Mouse (Mus musculus): ENCODE data around the gene Tmprss11g.

The Tmprss11g gene

DNA sequence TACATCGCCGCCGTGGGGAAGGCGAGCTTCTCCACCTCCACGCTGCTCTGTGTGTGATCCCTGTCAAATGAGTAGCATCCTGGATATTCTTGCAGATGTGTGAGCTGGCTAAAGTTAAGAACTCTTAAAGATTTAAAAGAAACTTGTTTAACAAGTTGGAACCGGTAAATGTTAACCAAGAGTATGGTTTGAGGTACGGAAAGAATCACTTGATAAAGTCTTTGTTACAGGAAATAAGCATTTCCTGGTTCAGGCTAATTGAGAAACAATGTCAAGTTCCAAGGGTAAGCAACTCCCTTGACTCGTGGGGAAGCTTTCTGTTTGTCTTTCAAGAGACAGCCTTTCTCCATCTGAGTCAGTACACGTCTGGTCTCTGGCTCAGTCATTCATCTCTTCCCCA is at the start of gene Tmprss11g:
Gene Tmprss11g (minus strand): TSS at position 101 of the 400 bp plus-strand sequence.
- DNase-seq (ENCODE audit: low spot score), result no peak

DNA sequence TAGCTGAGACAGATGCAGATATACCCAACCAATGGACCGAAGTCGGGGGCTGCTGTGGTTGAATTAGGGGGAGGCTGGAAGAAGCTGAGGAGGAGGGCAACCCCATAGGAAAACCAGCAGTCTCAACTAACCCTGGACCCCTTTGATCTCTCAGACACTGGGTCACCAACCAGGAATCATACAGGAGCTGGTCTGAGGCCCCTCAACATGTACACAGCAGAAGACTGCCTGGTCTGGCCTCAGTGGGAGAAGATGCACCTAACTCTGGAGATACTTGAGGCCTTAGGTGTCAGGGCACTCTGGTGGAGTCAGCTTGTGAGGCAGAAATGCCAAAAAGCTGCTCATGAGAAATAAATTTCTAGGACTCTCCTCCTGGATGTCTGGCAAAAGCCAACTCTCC is 28.3 kb upstream of the Tmprss11g start:
- no peak for DNase-seq (ENCODE audit: low spot score)

DNA sequence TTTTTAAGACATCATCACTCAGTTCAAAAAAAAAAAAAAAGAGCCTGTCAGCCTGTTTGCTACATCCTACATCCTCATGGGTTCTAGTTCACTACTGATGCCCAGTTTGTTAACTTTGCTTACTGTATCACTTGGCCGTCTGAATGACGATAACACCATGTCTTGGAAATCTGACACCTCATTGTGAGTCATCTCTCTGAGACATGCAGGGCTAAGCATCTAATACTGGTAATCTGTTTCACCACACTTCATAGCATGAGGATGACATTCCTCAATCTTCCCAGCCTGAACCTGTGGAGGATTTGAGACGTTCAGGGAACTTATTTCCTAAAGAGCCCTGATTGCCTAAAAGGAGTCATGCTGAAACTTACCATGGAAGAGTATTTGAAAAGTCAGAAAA is 22.2 kb upstream of the Tmprss11g start:
- DNase-seq (ENCODE audit: low spot score), result no peak

DNA sequence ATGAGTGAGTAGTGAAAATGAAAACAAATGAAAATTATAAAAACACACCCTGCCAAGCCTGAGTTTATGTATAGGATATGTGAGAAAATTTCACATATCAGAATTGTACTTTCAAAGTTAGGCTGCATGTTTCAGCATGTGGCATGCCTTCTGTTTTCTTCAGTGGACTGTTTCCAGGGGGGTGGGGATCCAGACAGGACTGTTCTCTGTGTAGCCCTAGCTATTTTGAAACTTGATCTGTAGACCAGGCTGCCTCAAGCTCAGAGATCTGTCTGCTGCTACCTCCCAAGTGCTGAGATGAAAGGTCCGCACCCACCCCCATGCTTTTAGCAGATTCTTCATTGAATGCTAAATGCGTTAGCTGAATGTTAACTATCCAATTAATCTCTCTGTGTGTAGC is 10.3 kb upstream of the Tmprss11g start:
- no peak for DNase-seq (ENCODE audit: low spot score)

DNA sequence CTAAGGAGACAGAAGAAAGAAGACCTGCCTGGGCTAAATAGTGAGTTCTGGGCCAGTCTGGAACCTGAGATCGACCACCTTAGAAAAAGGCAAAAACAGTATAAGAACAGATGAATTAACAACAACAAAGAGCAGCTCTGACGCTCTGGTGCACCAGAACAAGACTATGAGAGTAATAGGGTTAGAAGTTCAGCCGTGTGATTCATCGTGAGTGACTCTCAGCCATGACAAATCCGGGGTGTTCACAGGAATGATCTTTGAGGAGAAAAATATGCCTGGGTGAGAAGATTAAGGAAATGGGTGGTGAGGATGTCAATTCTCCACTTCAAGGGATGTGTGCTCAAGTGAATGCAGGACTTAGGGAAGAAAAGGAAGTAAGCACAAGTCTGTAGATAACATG is 6.9 kb downstream of the Tmprss11g start:
- DNase-seq (ENCODE audit: low spot score), result no peak

DNA sequence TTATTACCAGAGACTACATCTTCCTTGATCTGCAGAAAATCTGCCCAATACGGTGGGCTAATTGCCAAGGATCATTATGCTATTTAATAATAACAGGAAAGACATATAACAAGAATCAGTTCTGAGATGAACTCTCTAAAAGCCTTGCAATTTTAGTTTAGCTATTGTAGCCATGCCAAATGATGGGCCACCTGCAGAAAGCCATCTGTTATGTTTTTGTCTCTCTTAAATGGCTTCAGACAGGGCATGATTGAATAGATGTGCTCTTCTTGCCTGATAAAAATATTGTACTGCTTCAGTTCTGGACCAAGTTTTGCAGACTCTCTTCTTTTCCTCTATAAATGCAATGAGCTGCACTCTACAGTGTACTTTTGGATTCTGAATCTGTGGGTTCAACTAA is 24.9 kb downstream of the Tmprss11g start:
- DNase-seq (ENCODE audit: low spot score), result no peak

DNA sequence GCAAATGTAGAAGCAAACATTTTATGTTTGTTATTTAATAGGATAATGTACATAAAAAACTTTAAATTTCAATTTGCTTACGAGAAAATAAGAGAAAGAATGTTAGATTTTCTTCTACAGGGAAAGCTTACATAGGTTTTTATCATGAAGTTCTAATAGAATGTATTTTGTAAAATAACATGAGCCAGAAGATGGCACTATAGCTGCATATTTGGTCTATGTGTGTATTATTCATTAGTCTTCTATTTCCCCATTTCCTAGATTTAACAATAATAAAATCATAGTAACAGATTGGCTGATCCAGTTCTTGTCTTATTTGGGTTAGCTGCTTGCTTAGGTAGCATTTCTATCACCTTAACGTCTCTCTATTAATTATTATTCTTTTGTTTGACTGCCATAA is 35.8 kb downstream of the Tmprss11g start:
- DNase-seq (ENCODE audit: low spot score), result no peak

DNA sequence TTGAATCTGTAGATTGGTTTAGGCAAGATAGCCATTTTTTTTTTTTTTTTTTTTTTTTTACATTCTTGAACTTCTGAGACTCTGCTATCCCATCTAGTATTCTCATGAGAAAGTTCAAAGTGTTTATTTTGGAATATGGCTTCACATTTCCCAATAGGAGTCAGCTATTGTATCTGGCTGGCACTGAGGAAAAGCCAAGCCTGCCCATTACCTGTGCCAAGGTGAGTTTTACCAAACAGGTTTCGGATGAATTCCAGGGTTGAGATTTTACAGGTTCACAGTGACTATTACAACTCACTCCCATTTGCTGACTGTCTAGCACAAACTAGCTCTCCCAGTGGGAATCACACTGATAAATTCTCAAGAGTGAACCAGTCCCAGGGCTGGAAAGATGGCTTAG is 36.4 kb downstream of the Tmprss11g start:
- no peak for DNase-seq (ENCODE audit: low spot score)

DNA sequence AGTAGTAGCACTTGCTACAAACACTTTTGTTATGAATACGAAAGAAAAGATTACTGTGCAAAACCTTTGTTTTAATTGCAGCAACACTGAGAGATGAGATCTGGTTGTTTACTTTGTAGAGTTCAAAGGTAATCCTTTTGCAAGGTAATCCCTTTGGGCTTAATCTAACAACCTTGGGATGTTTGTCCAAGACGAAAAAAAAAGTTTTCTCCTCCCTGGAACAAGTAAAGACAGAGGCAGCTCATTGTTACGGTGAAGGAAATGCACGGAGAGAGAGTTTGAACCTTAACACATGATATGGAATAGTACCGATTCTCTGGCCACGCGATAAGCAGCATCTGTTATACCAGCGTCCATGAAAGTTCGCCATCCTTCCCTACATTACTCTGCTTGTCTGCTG is 44.5 kb downstream of the Tmprss11g start:
- DNase-seq (ENCODE audit: low spot score), result peak; percentile 36

DNA sequence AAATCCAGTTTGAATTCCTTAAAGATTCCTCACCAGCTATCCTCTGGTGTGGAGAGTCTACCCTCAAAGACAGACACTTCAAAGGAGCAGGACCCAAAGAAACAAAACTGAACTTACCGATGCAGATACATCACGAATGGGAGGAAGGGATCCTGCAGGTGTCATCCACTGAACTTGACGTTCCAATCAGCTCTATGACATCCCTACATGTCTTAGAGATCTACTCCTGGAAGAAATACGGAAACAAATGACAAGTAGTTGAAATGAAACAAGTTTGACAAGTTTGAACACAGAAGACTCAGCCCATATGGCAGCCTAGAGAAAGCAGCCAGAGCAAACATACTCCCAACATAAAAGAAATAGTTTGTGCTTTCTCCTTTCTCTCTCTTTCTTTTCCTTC is 49.5 kb downstream of the Tmprss11g start, which contains the start of gene Tmprss11a:
Gene Tmprss11a (minus strand): TSS at position 101 of the 400 bp plus-strand sequence.
- DNase-seq (ENCODE audit: low spot score), result no peak

DNA sequence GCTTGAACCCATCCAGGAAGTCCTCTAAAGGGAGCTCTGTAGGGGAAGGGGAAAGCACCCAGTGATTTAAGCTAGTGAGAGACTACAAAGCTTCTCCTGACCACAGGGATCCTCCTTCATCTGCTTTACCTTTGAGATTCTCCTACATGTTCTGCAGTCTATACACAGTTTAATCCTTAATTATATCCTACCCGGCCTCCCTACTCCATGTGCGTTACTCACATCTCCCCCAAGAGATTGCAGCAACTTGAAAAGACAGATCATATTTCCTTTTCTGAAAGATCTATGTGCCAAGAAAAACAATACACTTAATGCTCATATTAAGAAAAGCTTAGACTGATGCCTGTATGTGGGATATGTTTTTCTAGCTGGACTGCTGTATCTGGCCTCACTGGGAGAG is 79.1 kb downstream of the Tmprss11g start:
- no peak for DNase-seq (ENCODE audit: low spot score)

DNA sequence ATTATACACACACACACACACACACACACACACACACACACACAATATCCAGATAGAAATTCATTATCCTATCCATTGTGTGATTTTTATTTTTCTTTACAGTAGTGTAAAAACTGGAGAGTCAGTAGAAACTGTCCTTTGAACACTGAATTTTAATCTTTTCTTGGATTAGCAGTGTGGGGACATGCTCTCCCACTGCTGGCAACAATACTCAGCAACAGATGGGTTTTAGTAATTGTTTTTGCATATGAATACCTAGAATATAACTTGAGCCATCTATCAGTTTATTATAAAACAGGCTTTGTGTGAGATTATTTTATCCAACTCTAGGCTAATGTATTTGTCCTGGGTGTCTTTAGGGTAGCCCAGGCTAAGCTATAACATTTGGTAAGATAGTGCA is 79.9 kb downstream of the Tmprss11g start:
- no peak for DNase-seq (ENCODE audit: low spot score)
